Mouse (Mus musculus): ENCODE data around the gene Tmem200c.

The Tmem200c gene

DNA sequence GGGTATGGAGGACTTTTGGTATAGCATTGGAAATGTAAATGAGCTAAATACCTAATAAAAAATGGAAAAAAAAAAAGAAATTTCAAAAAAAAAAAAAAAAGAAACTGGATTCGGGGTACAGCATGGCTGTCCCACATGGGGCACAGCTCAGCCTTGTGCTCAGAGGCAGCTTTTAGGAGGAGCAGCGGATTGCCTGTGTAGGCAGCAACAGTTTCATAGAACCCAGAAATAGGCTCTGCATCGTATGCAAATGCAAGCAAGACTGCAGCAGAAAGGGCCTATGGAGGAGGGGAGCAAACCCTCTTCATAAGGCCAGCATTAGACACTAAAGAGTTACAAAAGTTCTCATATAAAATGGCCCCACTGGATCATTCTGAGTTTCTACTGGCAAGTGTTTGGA, 64.2 kb downstream of the Tmem200c start:
- ATAC-seq (ENCODE audit: insufficient number of reproducible peaks, low FRiP score, low TSS enrichment) = no peak

Measured in cerebellum, adult (tissue).